Mouse (Mus musculus) stomach, postnatal 0 days (tissue): ENCODE measurements at regions not wholly inside any gene's neighbourhood (a gene's known extent, or its start where the extent isn't known, plus 50 kb on each side); places are given as distances from the start of the nearest gene placed in this dataset.

Experiments used
- CTCF ChIP-seq: IDR thresholded peaks from 2 replicates; pipeline ENCODE4 v1.5.1; 2016; ENCODE audit warnings: antibody characterized with exemption, low read depth, mild to moderate bottlenecking, moderate library complexity
- EP300 ChIP-seq: optimal IDR thresholded peaks from 2 replicates; pipeline ENCODE3; 2016; ENCODE audit warnings: antibody characterized with exemption

DNA sequence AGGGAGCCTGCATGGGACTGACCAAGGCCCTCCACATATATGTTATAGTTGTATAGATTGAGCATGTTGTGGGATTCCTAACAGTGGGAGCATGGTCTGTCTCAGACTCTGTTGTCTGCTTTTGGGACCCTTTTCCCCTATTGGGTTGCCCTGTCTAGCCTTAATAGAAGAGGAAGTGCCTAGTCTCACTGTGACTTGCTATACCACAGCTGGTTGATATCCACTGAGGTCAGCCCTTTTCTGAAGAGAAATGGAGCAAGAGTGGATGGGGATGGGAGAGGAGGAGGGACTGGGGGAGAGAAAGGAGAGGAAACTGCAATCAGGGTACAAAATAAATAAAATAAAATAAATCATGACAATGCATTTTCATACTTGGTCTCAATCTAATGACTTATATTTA lies 120.1 kb downstream of the Tsen15 start:
- TF ChIP-seq CTCF (no peak), EP300 (no peak)
